Mouse (Mus musculus) frontal cortex, postnatal 36 days (tissue): Measurements from ENCODE around the gene Kcnq1.

Experiments
- DNase-seq, 2 experiments: peaks; one replicate each; pipeline ENCODE4 v3.0.0; 2022; ENCODE audit warnings: low spot score in 2 of 2

The Kcnq1 gene

DNA sequence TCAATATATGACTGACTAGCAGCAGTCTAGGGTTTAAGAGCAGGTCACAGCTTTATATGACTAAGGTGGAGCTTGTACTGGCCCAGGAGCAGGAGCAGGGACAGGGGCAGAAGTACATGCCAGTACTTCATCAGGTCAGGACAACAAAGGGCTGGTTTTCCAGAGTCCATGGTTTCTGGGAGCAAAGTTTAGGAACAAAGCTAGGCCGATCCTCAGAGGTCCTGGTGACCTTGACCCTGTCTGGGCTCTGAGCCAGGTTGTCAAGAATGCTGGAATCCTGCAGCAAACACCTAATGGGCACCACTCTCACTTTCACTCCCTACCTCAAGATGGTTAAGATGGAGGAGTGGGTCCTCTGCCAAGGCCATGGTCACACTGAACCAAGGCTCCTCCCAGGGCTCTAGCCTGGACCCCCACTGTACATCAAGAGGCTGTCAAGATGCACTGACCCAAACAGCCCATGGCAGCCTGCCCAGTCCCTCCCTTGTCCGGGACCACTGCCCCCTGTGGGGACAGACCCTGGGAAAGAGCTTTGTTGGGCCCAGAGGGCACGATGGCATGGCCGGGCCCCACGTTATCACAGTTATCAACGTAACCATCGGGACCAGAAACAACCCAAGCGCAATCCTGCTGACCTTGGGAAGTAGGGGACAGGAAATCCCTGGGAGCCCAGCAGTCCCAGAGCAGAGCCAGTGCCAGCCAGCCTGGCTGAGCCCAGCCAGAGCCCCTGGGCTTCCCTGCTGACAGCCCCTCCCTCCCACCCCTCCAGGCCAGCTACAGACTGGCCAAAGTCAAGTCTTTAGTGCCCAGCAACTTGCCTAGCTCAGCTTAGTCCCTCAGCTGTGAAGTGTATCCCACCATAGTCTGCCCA, 259.0 kb downstream of the Kcnq1 start:
- no peak for DNase-seq

DNA sequence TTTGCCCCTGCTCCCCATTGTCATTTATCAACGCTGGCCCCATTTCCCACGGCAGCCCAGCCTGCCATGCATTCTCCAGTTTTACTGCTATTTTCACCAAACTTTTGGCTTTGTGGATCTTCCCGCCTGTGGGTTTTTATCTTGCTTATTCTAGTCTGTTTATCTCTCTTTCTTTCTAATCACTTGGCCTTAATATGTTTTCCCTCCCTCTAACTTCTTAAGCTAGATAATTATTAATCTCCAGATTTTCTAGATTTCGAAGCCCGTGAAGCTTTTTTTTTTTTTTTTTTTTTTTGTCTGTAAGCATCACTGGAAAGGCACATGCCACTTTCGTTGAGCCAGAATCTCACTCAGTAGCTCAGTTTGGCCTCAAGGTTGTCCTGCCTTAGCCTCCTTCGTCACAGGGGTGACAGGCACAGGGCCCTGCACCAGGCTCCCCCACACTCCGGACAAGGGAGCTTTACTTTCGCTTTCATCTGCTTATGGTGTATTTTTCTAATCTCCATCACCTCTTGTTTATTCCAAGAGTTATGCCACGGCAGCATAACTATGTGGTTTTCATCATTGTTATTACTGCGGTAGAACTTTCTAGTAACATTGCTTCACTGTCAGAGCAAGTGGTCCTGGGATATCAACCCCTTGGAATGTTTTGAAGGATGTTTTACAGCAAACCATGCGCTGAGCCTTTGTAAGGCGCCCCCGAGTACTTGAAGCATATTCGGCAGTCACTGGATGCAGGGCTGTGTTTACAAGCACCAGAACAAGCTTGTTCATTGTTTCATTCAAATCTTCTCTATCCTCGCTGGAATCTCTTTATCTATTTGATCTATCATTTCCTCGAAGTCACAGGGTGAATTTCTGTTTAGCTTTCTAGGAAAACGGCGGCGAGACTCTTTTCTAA, 261.5 kb downstream of the Kcnq1 start:
- no peak for DNase-seq

DNA sequence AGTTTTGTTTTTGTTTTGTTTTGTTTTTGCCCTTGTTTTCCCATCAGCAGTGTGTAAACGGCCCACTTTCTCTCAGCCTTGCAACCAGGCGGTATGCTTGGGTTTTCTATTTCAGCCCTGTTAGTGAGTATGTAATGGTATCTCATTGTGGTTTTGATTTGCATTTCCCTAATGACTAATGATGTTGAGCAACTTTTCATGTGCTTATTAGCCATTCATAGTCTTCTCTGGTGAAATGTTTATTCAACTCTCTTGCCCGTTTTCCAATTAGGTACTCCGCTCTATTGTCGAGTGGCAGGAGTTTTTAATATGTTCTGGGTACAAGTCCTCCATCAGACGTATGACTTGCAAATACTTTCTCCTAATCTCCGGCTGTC, 262.1 kb downstream of the Kcnq1 start:
- DNase-seq: no peak

DNA sequence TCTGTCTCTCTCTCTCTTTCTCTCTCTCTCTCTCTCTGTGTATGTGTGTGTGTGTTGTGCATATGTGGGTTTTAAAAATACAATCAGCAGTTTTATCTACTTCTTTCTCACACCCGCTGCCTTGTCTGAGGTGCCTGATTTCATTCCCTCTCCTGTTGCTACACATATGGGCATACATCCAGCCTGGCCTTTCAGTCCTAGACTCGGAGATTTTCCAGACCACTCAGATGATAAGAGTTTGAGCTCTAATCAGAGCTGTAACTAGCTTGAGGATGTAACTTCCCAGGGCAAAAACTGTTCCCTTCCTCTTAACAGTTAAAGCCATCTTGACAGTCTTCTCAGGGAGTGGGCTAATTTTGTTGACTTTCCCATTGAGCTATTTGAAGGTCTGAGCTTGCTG, 265.2 kb downstream of the Kcnq1 start:
- DNase-seq: no peak

DNA sequence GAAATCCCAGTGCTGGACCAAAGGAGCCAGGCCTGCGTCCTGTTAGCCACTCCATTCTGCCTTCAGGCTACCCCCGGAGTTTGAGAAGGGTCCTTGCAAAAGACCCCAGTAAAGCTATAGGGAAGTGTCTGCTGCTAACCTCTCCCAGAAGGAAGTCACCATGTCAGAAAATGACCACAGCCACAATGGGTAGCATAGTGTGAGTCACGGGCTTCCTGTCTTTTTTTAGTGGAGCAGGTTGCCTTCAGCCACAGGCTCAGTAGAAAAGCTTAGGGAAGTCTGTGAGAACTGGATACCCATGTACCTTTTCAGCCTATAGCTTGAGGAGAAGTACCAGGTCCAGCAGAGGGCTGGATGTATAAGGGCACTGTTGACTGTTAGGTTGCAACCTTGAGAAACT, 267.1 kb downstream of the Kcnq1 start:
- no peak for DNase-seq

DNA sequence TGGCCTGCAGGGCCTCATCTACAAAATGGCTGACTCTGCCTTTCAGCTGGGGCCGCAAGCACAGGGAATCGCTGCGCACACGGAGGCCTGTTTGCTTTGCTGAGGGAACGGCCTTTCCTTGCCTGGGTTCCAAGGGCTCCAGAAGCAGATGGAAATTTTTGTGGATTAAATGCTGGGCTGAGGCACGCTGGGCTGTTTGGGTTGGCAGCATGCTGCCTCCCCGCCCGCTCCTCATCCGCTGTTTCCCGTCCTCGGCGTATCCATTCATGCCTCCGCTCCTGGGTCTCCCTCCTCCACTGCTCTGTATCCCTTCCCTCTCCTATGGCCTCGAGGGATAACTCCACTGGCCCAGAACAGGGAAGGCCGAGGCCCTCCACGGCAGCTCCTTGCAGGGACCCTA, 269.8 kb downstream of the Kcnq1 start:
- no peak for DNase-seq

DNA sequence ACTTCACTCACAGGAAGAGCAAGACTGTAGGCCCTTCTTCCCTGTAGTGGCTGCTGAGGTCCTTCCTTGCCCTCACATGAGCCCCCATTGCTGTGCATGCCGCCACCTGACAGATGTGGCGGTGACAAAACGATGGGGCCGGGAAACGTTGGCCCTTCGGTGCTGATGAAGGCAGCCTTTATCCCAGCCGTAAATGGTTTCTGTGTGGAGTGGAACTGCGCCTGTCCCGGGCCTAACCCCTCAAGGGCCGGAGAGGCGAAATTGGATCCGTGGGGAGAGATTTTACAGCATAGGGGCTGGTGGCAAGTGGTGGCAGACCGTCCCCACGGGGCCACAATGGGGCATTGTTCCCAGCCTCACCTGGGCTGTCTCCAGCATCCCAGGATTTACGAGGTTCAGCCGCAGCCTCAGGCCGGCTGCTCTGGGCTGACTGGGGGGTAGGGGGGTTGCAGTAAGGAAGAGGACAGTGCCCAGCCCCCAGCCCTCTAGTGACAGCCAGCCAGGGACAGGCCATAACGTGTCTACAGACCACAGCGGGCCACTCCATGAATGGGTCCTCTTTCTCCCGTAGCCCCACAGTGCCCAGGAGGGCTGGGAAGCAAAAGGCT, 274.4 kb downstream of the Kcnq1 start:
- no peak for DNase-seq

DNA sequence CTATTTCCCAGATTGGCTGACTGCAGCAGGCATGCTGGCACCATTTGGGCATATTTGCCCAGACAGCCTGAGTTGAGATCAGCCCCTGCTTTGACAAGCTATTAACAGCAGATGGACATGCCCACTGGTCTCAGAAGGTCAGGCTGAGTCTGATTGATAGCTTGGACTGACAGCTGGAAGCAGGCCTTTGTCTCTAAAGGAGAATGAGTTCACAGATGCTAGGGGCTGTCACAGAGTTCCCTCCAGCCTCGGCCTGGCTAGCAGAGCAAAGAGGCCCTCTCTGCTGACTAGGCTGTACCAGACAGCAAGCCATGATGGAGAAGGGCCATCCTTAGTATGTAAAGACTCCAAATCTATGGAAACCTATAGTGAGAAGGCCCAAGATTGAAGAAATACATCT, 280.5 kb downstream of the Kcnq1 start:
- DNase-seq: no peak

DNA sequence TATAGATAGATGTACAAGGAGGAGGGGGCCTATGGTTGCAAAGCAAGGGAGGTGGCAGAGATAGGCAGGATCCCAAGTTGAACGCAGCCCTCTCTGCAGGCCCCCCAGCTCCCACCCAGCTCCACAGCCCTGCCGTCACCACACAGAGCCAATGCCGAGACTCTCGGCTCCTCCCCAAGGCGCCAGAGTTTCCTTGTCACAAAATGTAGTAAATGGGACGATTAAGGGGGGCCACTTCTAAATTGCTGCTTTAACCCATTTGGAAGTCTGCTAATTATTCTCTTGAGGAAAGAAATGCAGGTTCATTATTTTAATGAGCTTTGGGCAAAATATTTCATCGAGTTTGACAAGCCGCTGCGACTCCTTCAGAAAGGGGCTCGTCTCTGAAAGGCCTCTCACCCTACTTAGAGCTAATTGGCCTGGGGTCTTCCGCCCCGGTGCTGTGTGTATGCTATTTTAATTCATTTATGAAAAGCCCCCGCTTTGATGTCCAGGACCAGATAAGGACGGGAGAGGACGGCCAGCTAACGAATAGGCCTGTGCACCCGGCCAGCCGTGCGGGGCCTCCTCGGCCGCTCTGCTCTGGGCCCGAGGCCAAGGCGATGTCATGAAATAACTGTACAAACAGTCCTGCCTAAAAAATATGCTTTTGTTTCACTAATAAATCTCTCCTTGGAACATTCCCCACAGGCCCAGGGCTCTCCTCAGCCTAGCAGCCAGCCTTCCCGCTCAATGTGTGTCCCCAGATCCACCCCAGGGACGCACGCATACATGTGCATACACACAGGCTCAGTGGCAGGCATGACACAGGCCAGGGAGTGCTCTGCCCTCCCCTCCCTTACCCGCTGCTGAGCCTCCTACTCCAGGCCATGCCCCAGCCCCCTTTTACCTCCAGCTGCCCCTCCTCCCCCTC, 282.9 kb downstream of the Kcnq1 start:
- DNase-seq: no peak

DNA sequence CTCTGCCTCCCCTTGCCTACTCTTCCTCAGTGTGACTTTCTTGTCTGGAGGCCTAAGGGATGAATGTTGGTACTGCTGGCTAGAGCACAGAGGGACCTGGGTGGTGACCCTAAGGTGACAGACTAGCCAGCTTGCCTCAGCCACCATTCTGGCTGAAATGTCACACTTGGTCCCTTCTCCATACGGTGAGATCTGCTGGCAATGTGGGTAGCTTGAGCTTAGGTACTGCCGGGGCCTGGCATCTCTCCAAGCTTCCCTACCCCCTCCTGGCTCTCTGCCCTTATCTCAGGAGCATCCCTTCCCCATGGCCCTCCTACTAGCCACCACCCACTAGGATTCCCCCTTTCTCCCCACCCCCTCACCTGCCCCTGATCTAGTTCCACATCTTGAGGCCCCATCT, 283.7 kb downstream of the Kcnq1 start:
- DNase-seq: no peak

DNA sequence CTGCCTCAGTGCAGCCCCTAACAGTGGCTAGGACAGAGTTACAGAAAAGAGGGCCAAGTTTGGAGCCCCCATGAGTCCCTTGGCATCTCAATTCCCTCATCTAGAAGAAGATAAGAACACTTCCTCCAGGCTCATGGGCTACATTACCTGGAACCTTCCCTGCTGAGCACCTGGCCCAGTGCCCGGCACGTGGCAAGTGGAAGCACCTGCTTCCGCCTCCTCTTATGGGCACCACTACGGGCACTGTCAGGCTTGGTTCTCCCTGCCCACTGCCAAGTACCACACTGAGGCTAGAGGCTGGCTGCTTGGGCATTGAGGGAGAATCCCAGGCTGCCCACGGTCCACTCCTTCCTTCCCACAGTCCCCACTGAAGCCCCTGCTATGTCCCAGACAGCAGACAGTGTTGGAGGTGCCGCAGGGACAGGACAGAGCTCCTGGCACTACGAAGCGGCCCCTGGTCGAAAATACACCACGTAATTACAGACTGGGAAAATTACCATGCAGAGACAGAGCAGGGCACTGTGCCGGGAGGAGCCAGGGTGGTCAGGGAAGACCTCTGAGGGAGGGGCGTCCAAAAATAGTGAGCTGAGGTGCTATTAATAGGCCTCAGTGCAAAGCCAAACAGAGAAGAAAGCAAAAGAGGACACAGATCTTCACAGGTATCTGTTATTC, 284.3 kb downstream of the Kcnq1 start:
- DNase-seq: no peak

DNA sequence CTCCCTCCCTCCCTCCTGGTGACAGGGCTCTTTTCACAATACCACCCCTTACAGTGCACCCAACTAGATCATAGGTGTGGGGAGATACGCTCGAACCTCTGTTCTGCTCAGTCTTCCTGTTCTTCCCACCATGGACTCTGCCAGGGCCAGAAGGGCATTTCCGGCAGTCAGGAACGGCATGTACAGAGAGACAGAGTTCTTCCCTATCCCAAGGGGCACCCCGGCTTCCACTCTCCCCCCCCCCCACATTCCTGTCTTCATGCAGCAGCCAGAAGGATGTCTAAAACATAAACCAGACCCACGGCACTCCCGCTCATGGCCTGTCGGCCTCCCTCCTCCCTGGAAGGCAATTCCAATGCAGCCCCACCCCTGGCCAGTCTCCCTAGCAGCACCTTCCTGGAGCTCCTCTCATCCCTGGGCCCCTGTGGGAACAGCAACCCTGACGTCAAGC, 289.0 kb downstream of the Kcnq1 start:
- no peak for DNase-seq

DNA sequence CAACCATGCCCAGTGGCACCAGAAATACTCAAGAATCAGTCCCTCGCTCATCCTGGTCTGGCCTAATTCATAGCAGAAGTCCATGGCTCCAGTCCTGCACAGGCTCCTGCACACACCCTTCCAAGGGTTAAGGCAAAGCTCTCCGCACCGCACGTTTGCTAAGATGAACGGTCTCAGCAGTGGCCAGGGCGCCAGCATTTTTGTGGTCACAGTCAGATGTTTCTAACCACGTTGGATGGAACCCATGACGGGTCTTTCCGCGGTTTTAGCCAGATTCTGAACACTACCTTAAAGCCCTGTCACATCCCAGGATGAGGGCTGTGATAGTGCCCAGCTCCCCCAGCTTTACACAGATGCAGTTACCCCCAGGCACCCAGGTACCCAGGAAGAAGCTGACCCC, 293.6 kb downstream of the Kcnq1 start:
- DNase-seq: no peak

DNA sequence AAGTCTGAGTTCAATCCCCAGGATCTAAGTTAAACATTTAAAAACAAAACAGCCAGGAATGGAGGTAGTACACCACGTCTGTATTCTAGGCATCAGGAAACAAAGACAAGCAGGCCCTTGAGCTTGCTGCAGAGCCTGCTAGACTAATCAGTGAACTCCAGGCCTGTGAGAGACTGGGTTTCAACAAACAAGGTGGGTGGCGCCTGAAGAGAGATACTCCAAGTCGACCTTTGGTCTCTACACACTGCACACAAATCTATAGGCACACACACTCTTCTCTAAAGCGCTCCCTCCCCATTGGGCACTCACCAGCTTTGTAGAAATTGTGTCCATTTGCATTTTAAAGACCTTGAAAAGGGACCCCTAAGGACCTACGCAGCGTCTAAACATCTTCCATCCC, 294.4 kb downstream of the Kcnq1 start:
- no peak for DNase-seq

DNA sequence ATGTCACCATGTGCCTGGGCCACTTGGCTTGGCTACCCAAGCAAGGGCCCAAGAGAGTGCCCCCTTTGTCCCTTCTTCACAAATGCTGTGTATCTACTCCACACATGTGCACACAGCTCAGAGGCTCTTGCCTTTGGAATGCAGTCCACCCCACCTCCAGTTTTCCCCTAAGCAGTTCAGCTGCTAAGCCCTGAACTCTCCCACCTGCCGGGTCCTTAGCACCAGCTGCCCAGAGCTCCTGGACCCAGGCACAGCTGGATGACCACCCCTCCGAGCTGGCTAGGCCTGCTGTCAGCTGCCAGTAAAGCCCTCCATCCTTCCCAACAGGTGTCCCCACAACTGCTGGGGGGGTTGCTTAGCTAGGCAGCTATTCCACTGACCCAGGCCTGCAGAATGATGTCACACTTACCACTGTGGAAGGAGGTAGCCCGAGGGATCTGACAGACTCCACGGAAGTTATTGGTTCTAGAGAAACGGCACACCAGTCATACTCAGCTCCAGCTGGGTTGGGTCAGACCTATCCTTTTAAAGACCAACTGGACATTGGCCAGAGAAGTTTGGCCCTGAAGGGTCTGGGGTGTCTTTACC, 295.4 kb downstream of the Kcnq1 start:
- no peak for DNase-seq

DNA sequence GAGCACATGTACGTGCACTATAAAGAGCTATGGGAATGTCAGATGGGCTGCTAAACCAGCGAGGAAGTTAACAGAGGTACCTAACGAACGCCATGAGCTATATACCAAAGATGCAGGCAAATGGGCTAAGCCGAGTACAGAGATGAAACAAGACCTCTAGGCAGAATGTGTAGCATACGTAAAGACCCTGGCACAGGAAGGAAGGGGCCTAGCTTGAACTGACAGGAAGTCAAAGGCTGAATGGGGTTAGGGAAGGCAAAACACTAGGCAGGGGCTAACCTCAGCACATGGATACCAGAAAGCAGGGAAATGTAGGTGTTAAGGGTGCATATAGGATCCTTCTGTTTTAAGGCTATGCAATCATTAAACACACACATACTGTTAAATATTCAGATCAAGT, 298.1 kb downstream of the Kcnq1 start:
- DNase-seq: no peak

DNA sequence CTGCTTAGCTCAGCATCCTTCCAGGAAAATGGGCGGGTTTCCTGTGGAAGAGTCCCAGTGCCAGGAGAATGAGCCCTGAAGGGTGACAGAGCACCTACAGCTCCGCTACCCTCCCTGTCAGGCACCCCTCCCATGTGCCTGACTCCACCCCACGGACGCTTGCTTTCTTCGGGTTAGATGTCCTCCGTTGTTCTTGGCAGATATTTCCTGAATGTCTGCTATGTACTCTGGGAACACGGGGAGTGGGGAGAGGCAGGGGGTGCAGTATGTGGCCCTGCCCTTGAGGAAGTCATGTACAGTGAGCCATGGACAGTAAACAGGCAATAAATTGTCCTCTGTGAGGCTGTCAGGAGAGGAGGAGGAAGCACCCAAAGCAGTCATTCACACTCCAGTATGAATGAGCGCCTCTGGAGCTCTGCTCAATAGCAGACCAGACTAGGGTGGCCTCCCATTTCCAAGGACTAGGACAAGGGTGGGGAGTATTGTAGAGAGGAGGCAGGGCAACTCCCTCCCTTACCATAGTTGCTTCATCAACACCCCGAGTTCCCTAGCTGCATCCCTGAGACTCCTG, 301.9 kb downstream of the Kcnq1 start:
- DNase-seq: no peak

DNA sequence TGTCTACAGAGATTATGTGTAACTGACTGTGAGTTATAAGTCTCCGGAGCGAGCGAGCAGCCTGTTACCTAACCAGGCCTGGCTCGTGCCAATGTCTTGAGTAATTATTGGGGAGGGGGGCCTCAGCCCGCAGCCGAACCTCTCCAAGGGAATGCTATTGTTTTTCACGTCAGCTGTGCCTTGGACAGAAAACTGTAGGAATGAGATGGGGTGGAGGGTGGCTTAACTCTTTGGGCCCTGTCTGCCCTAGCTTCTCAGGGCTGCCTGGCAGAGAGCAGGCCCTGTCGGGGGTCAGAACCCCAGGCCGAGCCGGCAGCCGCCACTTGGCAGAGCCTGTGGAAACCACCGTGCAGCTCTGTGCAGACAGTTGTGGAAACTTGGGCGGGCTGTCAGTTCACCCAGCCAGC, 302.5 kb downstream of the Kcnq1 start:
- no peak for DNase-seq

DNA sequence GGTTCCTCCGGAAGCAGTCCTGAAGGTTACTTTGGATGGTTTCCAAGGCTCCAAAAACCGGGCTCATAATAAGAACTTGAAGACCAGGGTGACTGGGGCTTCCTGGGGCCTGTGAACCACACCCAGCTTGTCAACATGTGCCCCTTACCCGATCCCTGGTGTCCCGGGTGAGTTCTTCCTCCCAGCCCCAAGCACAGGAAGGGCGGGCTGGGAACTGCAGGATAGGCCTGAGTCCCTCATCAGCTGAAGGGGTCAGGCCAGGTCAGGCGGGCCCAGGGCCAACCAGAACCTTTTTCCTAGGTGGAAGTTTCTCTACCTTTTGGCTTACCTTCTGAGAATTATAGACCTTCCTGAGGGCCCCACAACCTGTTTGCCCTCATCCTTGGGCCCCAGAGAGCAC, 306.4 kb downstream of the Kcnq1 start:
- DNase-seq: no peak

DNA sequence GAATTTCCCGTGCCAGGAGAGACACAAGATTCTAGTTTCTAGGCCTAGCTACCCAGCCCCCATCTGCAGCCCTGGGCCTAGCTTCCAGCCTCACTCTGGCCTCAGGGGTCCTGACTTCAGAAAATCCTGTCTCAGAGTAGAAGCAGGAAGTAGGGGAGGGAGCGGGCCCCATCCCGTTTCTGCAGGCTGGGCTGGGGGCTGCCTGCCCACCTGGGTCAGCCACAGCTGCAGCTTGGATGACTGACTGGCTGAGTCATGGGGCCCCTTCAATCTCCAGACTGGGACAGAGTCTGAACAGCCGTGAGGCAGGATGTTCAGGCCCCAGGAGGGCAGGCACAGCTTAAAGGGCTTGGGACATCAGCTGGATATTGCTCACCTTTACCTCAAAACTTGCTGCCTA, 308.9 kb downstream of the Kcnq1 start:
- no peak for DNase-seq
